Mouse (Mus musculus): Measurements from ENCODE around the gene Zfr.

- TF ChIP-seq CTCF (IDR thresholded peaks at IDR 0.05; ENCODE audit: low read depth) (no peak), EP300 (optimal IDR thresholded peaks at IDR 0.05) (no peak)
Measured at GRCm38 (mm10) chr15:12205160-12205901, 87.7 kb downstream of the Zfr start.
